Mouse (Mus musculus) heart, embryonic 16.5 days (tissue): ENCODE data around the gene Bcl6b. TPM values are rescaled to one million over a fixed set of nuclear protein-coding genes. Genes with fewer than 3 reads are reported as not detected.
A peak's percentile ranks its signal among the peaks of the same experiment; 100 is the strongest.

ENCODE experiments used
- ATAC-seq: fragments of 200-750 bp; cut with Nextera tagmentation; replicated peaks from 2 replicates; pipeline ENCODE4 v1.8.0; 2017; ENCODE audit warnings: moderate number of reproducible peaks; ENCODE audit not compliant: insufficient read depth, low FRiP score; ENCODE audit errors: extremely low read depth
- H3K27ac ChIP-seq: fragments of 300-500 bp; sonication (generic); 2 replicates; pipeline ENCODE4 v1.5.1; 2014; ENCODE audit warnings: mild to moderate bottlenecking, low read length, control low read depth, moderate library complexity
- H3K27me3 ChIP-seq: fragments of 300-500 bp; sonication (generic); 2 replicates; pipeline ENCODE4 v1.6.1; 2014; ENCODE audit warnings: low read length, mixed read lengths; ENCODE audit not compliant: control insufficient read depth, insufficient read depth
- H3K36me3 ChIP-seq: fragments of 300-500 bp; sonication (generic); 2 replicates; pipeline ENCODE4 v1.6.1; 2014; ENCODE audit not compliant: control insufficient read depth, insufficient read depth
- H3K4me1 ChIP-seq: fragments of 300-500 bp; sonication (generic); 2 replicates; pipeline ENCODE4 v1.6.1; 2014; ENCODE audit warnings: low read length, mixed read lengths; ENCODE audit not compliant: control insufficient read depth, insufficient read depth
- H3K4me2 ChIP-seq: fragments of 300-500 bp; sonication (generic); 2 replicates; pipeline ENCODE4 v1.6.1; 2014; ENCODE audit warnings: low read depth, mild to moderate bottlenecking, control low read depth, low read length
- H3K4me3 ChIP-seq: fragments of 300-500 bp; sonication (generic); 2 replicates; pipeline ENCODE4 v1.5.1; 2014; ENCODE audit warnings: mild to moderate bottlenecking, control low read depth, low read length
- H3K9ac ChIP-seq: fragments of 300-500 bp; sonication (generic); 2 replicates; pipeline ENCODE4 v1.6.1; 2014; ENCODE audit warnings: low read length, control low read depth
- H3K9me3 ChIP-seq: fragments of 300-500 bp; sonication (generic); replicated peaks from 2 replicates; pipeline ENCODE4 v1.6.1; 2016; ENCODE audit warnings: low read length; ENCODE audit not compliant: control insufficient read depth
- WGBS: fragments of 180-500 bp; shearing (Covaris S2); extraction: QIAGEN DNeasy Blood & Tissue Kit; methylation state at CpG from one replicate; pipeline ENCODE4 v1.1.7; 2014; 5-methylcytosine and 5-hydroxymethylcytosine counted together
- polyA plus RNA-seq: library from polyadenylated mRNA; unstranded; fragments of >200 nt; fragmentation: Nextera tagmentation; extraction: Ambion mirVana; gene quantifications from 2 replicates; pipeline ENCODE4 v1.2.1, GENCODE M21; 2015

The Bcl6b gene
- polyA plus RNA-seq, 1 experiment from 2014 or later = 18.1 TPM

GRCm38 (mm10) chr11:70226602-70226890, 3.1 kb downstream of the Bcl6b start:
- Histone ChIP-seq H3K4me3 (peak overlapping the region; percentile 51), H3K9ac (peak overlapping the region; percentile 56), H3K36me3 (no peaks in the 10 kb centered on the region), H3K27me3 (peaks cover 41% of the 10 kb centered on the region), H3K4me1 (peaks cover 20% of the 10 kb centered on the region), H3K27ac (no peak overlapping the region; the same call in 1 of the 2 replicates), H3K9me3 (no peaks in the 10 kb centered on the region), H3K4me2 (peak overlapping the region; percentile 59)
- ATAC-seq = no peak
- WGBS = 12% methylated on average over 18 of the region's 18 CpGs

GRCm38 (mm10) chr11:70225798-70226601, 3.6 kb downstream of the Bcl6b start:
- peaks cover 41% of the 10 kb centered on the region for H3K27me3 ChIP-seq
- H3K9ac ChIP-seq = peak overlapping the region; percentile 56
- H3K27ac ChIP-seq = peak overlapping the region; percentile 25
- H3K4me1 ChIP-seq = peaks cover 21% of the 10 kb centered on the region
- H3K4me3 ChIP-seq = peak overlapping the region; percentile 51
- H3K4me2 ChIP-seq = peak overlapping the region; percentile 59
- no peak for ATAC-seq
- no peaks in the 10 kb centered on the region for H3K9me3 ChIP-seq
- no peaks in the 10 kb centered on the region for H3K36me3 ChIP-seq
- WGBS = 24% methylated on average over 27 of the region's 27 CpGs

GRCm38 (mm10) chr11:70223724-70224123, 5.9 kb downstream of the Bcl6b start:
- peaks cover 23% of the 10 kb centered on the region for H3K4me1 ChIP-seq
- H3K9me3 ChIP-seq = no peaks in the 10 kb centered on the region
- ATAC-seq = no peak; the same call in 1 of the 2 replicates
- 62% methylated on average over 9 of the region's 9 CpGs for WGBS
- no peaks in the 10 kb centered on the region for H3K36me3 ChIP-seq
- peak overlapping the region; percentile 82 for H3K27ac ChIP-seq
- peak overlapping the region; percentile 42 for H3K4me2 ChIP-seq
- H3K4me3 ChIP-seq = peak overlapping the region; percentile 14; the same call in 1 of the 2 replicates
- H3K27me3 ChIP-seq = peaks cover 30% of the 10 kb centered on the region
- H3K9ac ChIP-seq = no peak overlapping the region; the same call in 1 of the 2 replicates

GRCm38 (mm10) chr11:70221603-70222500, 7.7 kb downstream of the Bcl6b start:
- H3K9me3 ChIP-seq = no peaks in the 10 kb centered on the region
- 0 out of 2 replicates have a peak, but pooled peaks have one; percentile 8 for ATAC-seq
- H3K9ac ChIP-seq = peak overlapping the region; percentile 82
- peaks cover 20% of the 10 kb centered on the region for H3K4me1 ChIP-seq
- 13% methylated on average over 14 of the region's 14 CpGs for WGBS
- H3K27me3 ChIP-seq = peaks cover 22% of the 10 kb centered on the region
- H3K36me3 ChIP-seq = no peaks in the 10 kb centered on the region
- peak overlapping the region; percentile 99 for H3K4me2 ChIP-seq
- H3K27ac ChIP-seq = peak overlapping the region; percentile 91
- H3K4me3 ChIP-seq = peak overlapping the region; percentile 70

- peak within 1 kb of the TSS; percentile 91 for H3K27ac ChIP-seq
- H3K27me3 ChIP-seq = peaks cover 24% of the 10 kb centered on the region
- peak within 1 kb of the TSS; percentile 70 for H3K4me3 ChIP-seq
- peak within 1 kb of the TSS; percentile 82 for H3K9ac ChIP-seq
- H3K4me2 ChIP-seq = peak within 1 kb of the TSS; percentile 99
- peak; percentile 93 for ATAC-seq
- H3K9me3 ChIP-seq = no peaks in the 10 kb centered on the region
- WGBS = under 1% methylated on average over 28 of the region's 28 CpGs
- no peaks in the 10 kb centered on the region for H3K36me3 ChIP-seq
- peaks cover 13% of the 10 kb centered on the region; the same call in 1 of the 2 replicates for H3K4me1 ChIP-seq
Measured at GRCm38 (mm10) chr11:70220731-70221602, 8.6 kb downstream of the Bcl6b start, which contains the start of gene Slc16a13. Gene Slc16a13, minus strand, starts transcription at chr11:70221064.

GRCm38 (mm10) chr11:70220323-70220722, 9.3 kb downstream of the Bcl6b start:
- H3K4me1 ChIP-seq = peaks cover 13% of the 10 kb centered on the region; the same call in 1 of the 2 replicates
- no peaks in the 10 kb centered on the region for H3K9me3 ChIP-seq

GRCm38 (mm10) chr11:70219873-70220272, 9.7 kb downstream of the Bcl6b start:
- H3K9ac ChIP-seq = peak overlapping the region; percentile 82
- H3K4me1 ChIP-seq = peaks cover 14% of the 10 kb centered on the region
- ATAC-seq = no peak
- H3K27ac ChIP-seq = no peak overlapping the region
- no peaks in the 10 kb centered on the region for H3K36me3 ChIP-seq
- peak overlapping the region; percentile 70 for H3K4me3 ChIP-seq
- 69% methylated on average over 7 of the region's 7 CpGs for WGBS
- H3K4me2 ChIP-seq = peak overlapping the region; percentile 99
- H3K9me3 ChIP-seq = no peaks in the 10 kb centered on the region
- peaks cover 28% of the 10 kb centered on the region for H3K27me3 ChIP-seq

More at GRCm38 (mm10) chr11:70220323-70220722, 9.3 kb downstream of the Bcl6b start:
- Histone ChIP-seq H3K36me3 (no peaks in the 10 kb centered on the region), H3K27ac (peak overlapping the region; percentile 91), H3K4me3 (peak overlapping the region; percentile 70), H3K9ac (peak overlapping the region; percentile 82), H3K27me3 (peaks cover 26% of the 10 kb centered on the region), H3K4me2 (peak overlapping the region; percentile 99)
- 2% methylated on average over 24 of the region's 24 CpGs for WGBS
- no peak for ATAC-seq

GRCm38 (mm10) chr11:70218741-70219470, 10.7 kb downstream of the Bcl6b start:
- Histone ChIP-seq H3K4me3 (no peak overlapping the region), H3K9me3 (no peaks in the 10 kb centered on the region), H3K27ac (no peak overlapping the region), H3K4me2 (no peak overlapping the region), H3K36me3 (no peaks in the 10 kb centered on the region), H3K27me3 (peaks cover 34% of the 10 kb centered on the region), H3K4me1 (peaks cover 23% of the 10 kb centered on the region), H3K9ac (no peak overlapping the region)
- 92% methylated on average over 15 of the region's 15 CpGs for WGBS
- no peak for ATAC-seq
